Mouse (Mus musculus): ENCODE data around the gene Cdc14a.

Gene Cdc14a

GRCm38 (mm10) chr3:116414451-116414860 is 9.4 kb downstream of the Cdc14a start:
- no peak for DNase-seq (ENCODE audit: low spot score)

- no peak for DNase-seq (ENCODE audit: low spot score)
Measured at GRCm38 (mm10) chr3:116412954-116413724, 10.7 kb downstream of the Cdc14a start.

DNA sequence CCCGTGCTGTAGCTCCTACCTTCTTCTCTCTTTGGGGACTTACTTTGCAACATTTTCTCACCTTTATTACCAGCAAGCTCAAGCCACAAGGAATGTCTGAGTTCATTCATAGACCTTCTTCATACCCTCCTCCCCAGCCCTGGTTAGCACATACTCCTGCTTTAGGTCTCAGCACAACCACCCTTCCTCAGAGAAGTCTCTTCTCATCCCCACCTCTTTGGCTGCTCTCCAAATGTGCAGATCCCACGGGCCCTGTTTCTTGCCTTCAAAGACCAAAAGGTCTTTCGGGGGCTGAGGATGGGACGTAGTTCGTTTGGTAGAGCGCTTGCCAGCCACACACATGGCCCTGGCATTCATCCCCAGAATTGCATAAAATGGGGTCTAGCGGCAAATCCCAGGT is 13.8 kb downstream of the Cdc14a start:
- no peak for DNase-seq (ENCODE audit: low spot score)

- no peak for DNase-seq (ENCODE audit: low spot score)
Measured at GRCm38 (mm10) chr3:116409486-116409885, 14.3 kb downstream of the Cdc14a start.

DNA sequence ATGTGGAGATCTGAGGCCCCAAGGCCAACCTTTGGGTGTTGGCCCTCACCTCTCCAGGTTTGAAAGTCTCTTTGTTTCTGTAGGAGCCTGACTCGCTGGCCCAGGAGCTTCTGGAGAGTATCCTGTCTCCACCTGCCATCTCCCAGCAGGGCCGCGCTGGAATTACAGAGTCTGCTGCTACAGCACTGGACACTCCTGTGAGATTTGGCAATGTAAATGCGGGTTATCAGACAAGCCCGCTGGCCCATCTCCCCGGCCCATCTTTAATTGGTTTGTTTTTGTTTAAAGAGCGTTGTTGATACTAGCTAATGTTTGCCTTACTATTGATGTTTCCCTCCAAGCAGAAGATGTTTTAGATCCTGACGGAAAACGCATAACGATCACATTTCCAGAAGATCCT is 15.0 kb downstream of the Cdc14a start:
- DNase-seq (ENCODE audit: low spot score) = no peak

- DNase-seq (ENCODE audit: low spot score) = no peak
Measured at GRCm38 (mm10) chr3:116405516-116405915, 18.3 kb downstream of the Cdc14a start.

DNA sequence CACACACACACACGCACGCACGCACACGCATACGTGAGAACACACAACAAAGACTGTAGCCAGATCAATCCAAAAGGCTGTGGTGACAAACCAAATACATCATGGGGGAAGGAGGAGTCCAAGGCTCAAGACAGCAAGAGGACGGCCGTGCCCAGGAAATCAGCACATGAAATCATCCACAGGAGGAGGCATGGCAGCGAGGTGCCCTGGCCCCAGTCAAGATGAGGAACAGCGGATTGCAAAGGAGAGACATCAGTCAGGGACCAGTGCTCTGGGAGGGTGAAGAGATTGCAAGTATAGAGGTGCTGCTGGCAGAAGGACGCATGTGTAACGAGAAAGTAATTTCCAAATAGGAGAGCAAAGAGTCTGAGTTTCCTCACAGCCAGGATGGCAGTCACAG is 22.4 kb downstream of the Cdc14a start:
- DNase-seq (ENCODE audit: low spot score) = no peak

DNA sequence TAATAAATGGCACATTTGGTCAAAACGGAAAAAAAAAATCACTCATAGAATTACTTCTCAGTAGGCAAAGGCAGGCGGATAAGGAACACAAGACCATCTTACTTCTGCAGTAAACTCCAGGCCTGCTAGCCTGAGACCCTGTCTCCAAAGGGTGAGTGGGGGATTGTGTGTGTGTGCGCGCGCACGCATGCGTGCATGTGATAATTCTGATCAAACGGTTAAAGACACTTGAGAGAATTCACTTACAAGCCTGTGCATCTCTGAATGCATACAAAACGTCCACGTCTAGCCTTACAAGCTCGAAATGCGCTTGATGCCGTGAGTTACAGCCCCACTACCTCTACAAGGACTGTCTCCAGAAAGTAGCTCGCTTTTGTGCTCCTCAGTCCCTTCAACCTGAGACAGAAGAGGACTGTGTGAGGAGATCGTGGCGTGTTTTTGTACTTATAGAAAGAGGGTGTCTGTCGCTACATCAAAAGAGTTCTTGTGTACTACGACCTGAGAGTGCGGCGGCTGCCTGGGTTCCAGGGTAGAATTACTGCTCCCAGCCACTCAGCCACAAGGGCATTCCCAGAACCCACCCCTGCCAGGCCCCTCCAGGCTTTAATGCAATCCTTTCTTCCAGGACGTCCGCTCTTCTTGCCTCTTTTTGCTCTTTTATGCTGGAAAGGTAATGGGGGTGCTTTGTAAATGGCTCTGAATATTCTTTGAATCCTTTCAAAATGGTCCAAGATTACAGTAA is 24.3 kb downstream of the Cdc14a start:
- DNase-seq (ENCODE audit: low spot score) = no peak

GRCm38 (mm10) chr3:116398543-116398942 is 25.3 kb downstream of the Cdc14a start:
- DNase-seq (ENCODE audit: low spot score) = no peak

- no peak for DNase-seq (ENCODE audit: low spot score)
Measured at GRCm38 (mm10) chr3:116397976-116398375, 25.9 kb downstream of the Cdc14a start.

DNA sequence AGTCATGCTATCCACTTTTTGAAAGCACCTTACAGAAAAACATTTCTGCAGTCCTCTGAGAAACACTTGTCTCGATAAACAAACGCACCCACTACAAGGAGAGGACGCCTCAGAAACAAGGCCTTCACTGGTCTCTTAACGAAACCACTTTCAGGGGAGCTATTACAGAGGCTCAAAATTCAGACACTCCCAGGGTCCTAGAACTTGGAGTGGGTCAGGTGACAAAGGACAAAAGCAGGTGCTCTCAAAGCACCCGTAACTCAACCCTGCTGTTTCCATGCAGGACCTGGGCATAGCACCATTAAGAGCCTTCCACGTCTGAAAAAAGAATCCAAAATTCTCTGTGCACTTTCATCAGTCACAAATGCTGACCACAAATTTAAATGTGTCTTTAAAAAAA is 26.5 kb downstream of the Cdc14a start:
- no peak for DNase-seq (ENCODE audit: low spot score)

GRCm38 (mm10) chr3:116396571-116396970 is 27.3 kb downstream of the Cdc14a start:
- DNase-seq (ENCODE audit: low spot score) = no peak

GRCm38 (mm10) chr3:116394885-116395390 is 28.9 kb downstream of the Cdc14a start:
- no peak for DNase-seq (ENCODE audit: low spot score)

DNA sequence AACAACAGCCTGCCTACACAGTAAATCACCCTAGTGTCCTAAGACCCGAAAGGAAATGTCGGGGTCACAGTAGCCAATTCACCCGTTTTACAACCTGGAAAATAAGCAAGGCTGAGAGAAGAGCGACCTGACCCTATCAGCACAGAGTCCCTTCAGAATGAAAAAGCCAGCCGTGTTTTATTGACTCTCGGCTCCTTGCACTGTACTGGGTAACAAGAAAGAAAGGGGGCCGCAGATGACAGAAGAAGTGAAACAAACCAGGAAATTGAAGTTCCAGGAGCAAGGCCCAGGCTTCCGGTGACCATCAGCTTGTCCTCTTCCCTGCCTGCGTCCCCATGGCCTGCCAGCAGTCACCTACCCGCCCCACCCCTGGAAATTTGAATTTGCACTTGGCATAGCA is 32.4 kb downstream of the Cdc14a start:
- no peak for DNase-seq (ENCODE audit: low spot score)

- peak; percentile 21 for DNase-seq (ENCODE audit: low spot score)
Measured at GRCm38 (mm10) chr3:116389500-116390470, 34.0 kb downstream of the Cdc14a start.

GRCm38 (mm10) chr3:116388808-116389207 is 35.0 kb downstream of the Cdc14a start:
- peak; percentile 68 for DNase-seq (ENCODE audit: low spot score)

DNA sequence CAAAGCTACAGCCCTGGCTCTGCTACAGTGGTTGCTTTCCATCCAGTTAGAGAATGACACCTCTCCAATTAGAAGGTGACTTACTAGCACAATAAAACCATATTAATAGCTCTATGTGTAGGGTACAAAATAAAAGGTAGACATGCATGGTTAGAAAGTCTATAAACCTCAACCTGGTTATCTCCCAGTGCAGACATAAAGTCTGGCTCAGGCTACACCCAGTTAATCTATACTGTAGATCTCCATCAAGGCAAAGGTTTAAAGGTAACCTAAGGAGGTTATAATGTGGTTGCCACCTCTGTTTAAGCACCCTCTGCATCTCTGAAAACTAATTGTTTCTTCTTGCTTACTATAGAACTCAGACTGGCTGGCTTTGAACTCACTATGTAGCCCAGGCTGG is 36.9 kb downstream of the Cdc14a start:
- no peak for DNase-seq (ENCODE audit: low spot score)

GRCm38 (mm10) chr3:116386342-116386741 is 37.5 kb downstream of the Cdc14a start:
- DNase-seq (ENCODE audit: low spot score) = no peak

- DNase-seq (ENCODE audit: low spot score) = no peak
Measured at GRCm38 (mm10) chr3:116384319-116384718, 39.5 kb downstream of the Cdc14a start.

GRCm38 (mm10) chr3:116380319-116380718 is 43.5 kb downstream of the Cdc14a start:
- DNase-seq (ENCODE audit: low spot score) = no peak

GRCm38 (mm10) chr3:116375442-116375841 is 48.4 kb downstream of the Cdc14a start:
- no peak for DNase-seq (ENCODE audit: low spot score)

DNA sequence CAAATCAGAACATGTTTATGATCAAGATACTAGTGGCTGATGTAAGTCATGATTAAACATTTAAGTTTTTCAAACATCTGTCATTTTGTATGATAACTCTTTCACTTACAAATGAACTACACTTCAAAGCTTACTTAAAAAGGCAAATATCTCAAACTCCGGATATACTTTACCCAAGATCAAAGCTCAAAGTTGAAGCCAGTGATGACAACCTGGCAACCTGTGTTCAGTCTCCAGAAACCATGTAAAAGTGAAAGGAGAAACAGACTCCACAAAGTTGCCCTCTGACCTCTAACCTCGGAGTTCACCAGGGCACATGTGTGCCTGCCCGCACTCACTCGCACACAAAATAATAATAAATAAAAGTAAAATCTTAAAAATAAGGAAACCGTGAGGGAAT is 49.3 kb downstream of the Cdc14a start:
- DNase-seq (ENCODE audit: low spot score) = no peak

All from spleen, adult 12 weeks (tissue).